Mouse (Mus musculus): ENCODE data around the gene B4galt1.
"Not testable (repeated sequence)": the region's sequence is repeated elsewhere in the genome, so short reads cannot be mapped to it uniquely, and the experiment has no call there.

B4galt1 gene

GRCm38 (mm10) chr4:40817936-40818335 is 35.9 kb downstream of the B4galt1 start:
- no peak for DNase-seq (ENCODE audit: low spot score)

GRCm38 (mm10) chr4:40815775-40816372 is 37.9 kb downstream of the B4galt1 start:
- DNase-seq (ENCODE audit: low spot score) = no peak

DNA sequence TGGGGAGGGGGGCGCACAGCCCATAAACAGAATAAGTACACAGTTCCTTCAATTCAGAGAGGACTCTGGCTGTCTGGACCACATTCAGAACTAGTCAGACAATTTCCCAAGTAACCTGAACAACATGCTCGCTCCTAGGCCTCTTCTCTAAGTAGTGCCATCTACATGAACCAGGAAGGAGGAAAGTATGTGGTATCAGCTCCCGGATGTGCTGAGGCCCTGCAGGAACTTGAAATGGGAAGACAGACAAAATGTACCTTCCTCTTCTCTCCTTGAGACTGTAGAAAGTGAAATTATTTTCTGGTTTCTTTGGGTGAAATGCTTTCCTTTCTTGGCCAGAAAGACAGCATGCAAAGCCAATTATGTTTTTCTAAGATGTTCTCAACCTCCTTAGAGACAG is 38.7 kb downstream of the B4galt1 start:
- no peak for DNase-seq (ENCODE audit: low spot score)

GRCm38 (mm10) chr4:40814359-40814758 is 39.4 kb downstream of the B4galt1 start:
- DNase-seq (ENCODE audit: low spot score) = no peak

DNA sequence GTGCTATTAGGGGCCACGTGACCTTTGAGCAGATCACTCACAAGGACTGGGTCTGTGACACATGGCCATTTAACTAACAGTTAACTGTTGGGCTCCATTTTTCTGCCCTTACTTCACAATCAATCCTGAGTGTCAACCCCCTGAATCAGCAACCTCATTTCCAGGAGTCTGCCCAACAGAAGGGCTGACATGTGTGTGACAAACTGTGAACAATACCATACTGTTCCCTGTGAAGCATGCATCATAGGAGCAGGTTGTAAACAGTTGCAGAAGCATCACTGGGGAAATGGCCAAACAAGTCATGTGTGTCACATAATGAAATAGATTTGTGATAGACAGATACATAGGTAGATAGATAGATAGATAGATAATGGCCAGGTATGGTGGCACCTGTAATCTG is 40.9 kb downstream of the B4galt1 start:
- peak; percentile 25 for DNase-seq (ENCODE audit: low spot score)

GRCm38 (mm10) chr4:40810481-40810880 is 43.3 kb downstream of the B4galt1 start:
- no peak for DNase-seq (ENCODE audit: low spot score)

GRCm38 (mm10) chr4:40807382-40807781 is 46.4 kb downstream of the B4galt1 start:
- no peak for DNase-seq (ENCODE audit: low spot score)

DNA sequence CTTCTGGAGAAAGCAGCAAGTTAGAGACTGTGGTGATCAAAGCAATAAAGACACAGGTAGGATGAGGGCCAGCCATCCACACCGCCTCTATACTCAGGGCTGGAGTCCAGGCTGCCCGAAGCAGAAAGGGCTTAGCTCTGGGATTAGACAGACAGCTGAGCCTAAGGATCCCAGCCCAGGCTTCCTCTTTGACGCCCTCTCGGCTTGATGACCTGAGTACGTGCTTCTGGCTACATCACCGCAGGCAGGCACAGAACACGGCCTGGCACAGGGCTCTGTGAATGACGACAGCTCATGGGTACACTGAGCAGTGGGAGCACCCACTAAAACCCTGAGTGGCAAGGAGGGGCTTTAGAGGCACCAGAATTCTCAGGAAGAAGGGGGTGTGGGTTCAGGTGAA is 48.4 kb downstream of the B4galt1 start:
- DNase-seq (ENCODE audit: low spot score) = no peak

- no peak for DNase-seq (ENCODE audit: low spot score)
These were observed 51.0 kb downstream of the B4galt1 start for GRCm38 (mm10) chr4:40802787-40803186.

GRCm38 (mm10) chr4:40801908-40802307 is 51.9 kb downstream of the B4galt1 start:
- no peak for DNase-seq (ENCODE audit: low spot score)

DNA sequence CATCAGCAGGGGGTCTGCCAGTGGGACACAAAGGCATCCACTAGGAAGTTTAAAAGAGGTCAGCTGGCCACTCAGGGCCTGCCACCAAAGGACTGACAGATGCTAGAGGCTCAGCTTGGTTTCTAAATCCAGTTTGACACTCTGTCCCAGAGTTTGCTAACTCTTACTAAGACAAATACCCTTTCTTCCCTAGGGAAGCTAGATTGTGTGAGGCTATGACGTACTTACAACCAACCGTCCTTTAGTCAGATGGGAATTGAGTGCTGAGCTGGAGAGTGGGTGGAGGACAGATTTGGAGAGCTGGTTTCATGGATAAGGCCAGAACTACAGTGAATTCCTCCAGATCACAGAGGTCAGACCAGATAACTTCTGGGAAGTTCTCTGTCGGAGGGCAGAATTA is 52.9 kb downstream of the B4galt1 start:
- no peak for DNase-seq (ENCODE audit: low spot score)

DNA sequence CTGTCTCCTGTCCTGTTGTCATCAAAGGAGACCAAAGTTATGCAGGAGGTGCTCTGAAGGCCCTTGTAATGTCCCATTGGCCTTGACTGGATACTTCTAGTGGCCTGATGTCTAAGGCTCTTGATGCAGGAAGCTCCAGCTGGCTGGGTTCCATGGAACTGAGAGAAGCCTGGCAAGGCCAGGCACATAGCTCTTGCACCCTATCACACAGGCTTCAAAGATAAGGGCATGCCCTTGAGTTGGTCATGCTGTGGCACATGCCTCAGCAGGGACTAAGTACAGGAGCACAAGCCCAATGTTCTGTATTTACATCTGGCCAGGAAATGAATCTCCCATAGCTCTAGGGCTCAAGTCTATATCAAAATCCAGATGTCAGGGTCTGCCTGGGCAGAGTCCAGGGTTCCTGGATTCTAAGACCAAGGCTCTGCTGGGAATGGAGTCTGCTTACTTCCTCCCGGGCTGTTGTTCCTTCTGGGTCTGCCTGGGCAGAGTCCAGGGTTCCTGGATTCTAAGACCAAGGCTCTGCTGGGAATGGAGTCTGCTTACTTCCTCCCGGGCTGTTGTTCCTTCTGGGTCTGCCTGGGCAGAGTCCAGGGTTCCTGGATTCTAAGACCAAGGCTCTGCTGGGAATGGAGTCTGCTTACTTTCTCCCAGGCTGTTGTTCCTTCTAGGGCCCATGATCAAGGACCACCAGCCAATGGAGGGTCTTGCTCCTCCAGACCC is 54.8 kb downstream of the B4galt1 start:
- DNase-seq (ENCODE audit: low spot score) = not testable (repeated sequence)

DNA sequence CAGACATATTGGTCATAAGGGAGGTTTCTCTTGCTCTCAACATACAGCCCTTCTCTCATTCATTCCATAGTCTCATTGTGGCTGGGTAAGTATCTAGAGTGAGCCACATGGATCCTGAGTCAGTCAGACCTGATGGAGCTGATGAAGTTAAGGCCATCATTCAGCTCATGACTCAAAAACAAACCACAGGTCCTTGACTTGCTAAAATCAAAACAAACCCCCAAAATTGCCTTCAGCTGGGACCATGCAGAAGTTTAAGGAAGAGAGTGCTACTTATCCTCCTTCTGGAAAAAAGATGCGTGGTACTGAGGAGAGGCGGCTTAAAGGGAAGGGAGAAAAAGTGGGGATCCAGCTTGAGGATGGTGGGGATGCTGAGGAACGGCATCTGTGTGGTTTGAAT is 58.0 kb downstream of the B4galt1 start:
- DNase-seq (ENCODE audit: low spot score) = no peak

DNA sequence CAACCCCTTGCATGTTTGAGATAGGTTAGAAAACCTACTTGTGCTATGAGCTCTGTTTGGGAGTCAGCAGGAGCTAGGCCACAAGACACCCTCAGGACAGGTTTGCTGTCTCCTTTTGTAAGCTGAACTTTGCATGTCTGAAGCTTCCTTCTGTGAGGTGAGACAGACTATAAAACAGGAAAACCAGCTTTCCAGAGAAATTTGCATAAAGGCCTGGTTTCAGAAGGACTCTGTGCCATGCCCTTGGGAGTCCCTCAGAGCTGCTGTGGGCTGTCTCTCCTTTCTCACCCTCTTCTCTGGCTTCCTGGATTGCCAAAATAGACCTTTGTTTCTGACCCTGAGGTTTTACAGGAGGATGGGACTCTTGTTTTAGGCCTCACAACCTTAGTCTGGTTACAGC is 59.5 kb downstream of the B4galt1 start:
- DNase-seq (ENCODE audit: low spot score) = no peak

GRCm38 (mm10) chr4:40791176-40791575 is 62.6 kb downstream of the B4galt1 start:
- DNase-seq (ENCODE audit: low spot score) = no peak

- no peak for DNase-seq (ENCODE audit: low spot score)
These were observed 67.2 kb downstream of the B4galt1 start for GRCm38 (mm10) chr4:40786578-40786977.

- no peak for DNase-seq (ENCODE audit: low spot score)
These were observed 68.1 kb downstream of the B4galt1 start for GRCm38 (mm10) chr4:40785620-40786166.

DNA sequence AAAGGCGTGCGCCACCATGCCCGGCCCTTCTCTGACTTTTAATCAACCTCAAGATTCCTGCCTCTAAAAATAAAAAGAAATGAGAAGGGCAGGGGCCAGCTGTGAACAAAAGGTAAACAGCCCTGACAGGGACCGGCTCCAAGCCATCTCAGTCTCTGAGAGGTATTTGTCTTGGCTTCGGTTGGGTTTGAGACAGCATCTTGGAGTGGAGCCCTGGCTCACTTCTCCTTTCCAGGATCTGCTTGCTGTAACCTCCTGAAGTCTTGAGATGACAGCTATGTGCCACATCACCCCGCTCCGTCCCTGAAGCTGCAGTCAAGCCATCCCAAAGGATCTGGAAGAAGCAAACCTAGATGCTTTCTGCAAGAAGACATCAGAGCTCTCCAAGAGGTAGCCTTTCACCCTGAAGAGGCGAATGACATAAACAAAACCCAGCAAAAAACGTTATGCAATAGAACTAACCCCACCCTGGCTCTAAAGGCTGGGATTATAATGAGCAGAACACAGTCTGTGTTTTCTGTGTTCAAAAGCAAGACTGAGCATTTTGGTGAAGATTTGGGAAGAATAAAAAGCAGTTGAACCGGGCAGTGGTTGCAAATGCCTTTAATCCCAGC is 69.1 kb downstream of the B4galt1 start:
- no peak for DNase-seq (ENCODE audit: low spot score)

DNA sequence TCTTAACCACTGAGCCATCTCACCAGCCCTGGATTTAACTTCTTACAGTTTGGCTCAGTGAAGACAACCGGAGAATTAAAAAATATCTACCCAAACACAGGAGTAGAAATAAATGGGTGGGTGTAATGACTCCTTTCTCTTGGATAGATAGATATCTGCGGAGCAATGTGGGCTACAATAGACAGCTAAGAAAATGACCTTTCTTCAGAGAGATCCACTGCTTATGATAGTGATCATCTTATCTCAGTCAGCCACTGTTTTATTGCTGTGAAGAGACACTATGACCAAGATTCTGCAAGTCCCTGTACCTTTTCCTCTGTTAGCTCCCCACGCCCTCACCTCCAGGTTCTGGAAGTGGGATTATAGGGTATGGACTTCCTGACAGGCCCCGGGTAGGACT is 70.8 kb downstream of the B4galt1 start:
- no peak for DNase-seq (ENCODE audit: low spot score)

GRCm38 (mm10) chr4:40781797-40782495 is 71.9 kb downstream of the B4galt1 start:
- DNase-seq (ENCODE audit: low spot score) = no peak

DNA sequence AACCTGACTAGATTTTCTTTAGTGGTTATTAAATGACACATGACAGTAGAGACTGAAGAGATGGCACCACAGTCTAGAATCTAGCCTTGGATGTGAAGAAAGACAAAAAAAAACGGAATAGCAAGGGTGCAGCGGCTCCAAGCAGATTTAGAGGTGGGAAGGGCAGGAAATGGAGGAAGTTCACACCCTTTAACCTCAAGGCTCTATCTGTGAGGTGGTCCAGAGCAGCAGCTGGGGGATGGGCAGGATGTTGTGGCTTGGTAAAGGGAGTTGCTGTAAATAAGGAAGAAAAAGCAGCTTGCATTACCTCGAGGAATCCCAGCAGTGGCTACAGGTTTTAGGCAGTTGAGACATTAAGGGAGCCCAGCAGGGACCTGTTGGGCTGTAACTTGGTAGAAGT is 72.7 kb downstream of the B4galt1 start:
- no peak for DNase-seq (ENCODE audit: low spot score)

- DNase-seq (ENCODE audit: low spot score) = no peak
These were observed 75.1 kb downstream of the B4galt1 start for GRCm38 (mm10) chr4:40778656-40779055.

- no peak for DNase-seq (ENCODE audit: low spot score)
These were observed 76.7 kb downstream of the B4galt1 start for GRCm38 (mm10) chr4:40777116-40777515.

Data from layer of hippocampus, adult 9-10 months (tissue).